In genomic region chr3:122130771-122131170, GRCm38 (mm10) we compare ENCODE assay signal across 9 mouse cellular contexts.
DNase-seq lines count a peak whose midpoint lies in the region; ATAC-seq lines count a peak whose summit lies in the region.
"Had no signal": no experiment of that assay in that cellular context is flagged by ENCODE, and none has a peak within 500 bp of the region (broad histone marks: within the 10 kb centered on the region; RNA-seq: fewer than 3 reads in every experiment).

No protein-coding gene starts in this region.

- WGBS in kidney, embryonic 16.5 days: 25% methylated on average over 4 of the region's 4 CpGs

- H3K9ac ChIP-seq in kidney, embryonic 16.5 days (replicated peaks; ENCODE audit: low read length): no peak overlapping the region

- no peaks in the 10 kb centered on the region for H3K9me3 ChIP-seq in kidney, embryonic 16.5 days (ENCODE audit: low read length)

- H3K27ac ChIP-seq in kidney, embryonic 16.5 days (ENCODE audit: low read length): peak overlapping the region; percentile 29; the same call in 1 of the 2 replicates

- DNase-seq in frontal cortex, postnatal 36 days (ENCODE audit: low spot score in 2 of 2): no peak
- DNase-seq in heart, adult 18-20 months: peak; percentile 61 to 87
- DNase-seq in lung, postnatal 36 days: peak; percentile 79
- DNase-seq in layer of hippocampus, postnatal 10 days (ENCODE audit: low spot score in 2 of 2): no peak
- no peak for DNase-seq in left cerebral cortex, adult 11 months (ENCODE audit: low spot score)
- DNase-seq in spleen, postnatal 36 days (ENCODE audit: low spot score in 2 of 2): no peak

- H3K4me3 ChIP-seq in kidney, embryonic 16.5 days (ENCODE audit: low read length): no peak overlapping the region

- no peaks in the 10 kb centered on the region for H3K36me3 ChIP-seq in kidney, embryonic 16.5 days (ENCODE audit: insufficient read depth, low read length)

- ATAC-seq in frontal cortex, adult (ENCODE audit: low TSS enrichment): peak; percentile 85
- ATAC-seq in kidney, embryonic 16.5 days (ENCODE audit: low FRiP score, low TSS enrichment): peak; percentile 81
- ATAC-seq: CD4-positive, CD25-positive, alpha-beta regulatory T cell, adult 4 months had no signal

- H3K4me1 ChIP-seq in kidney, embryonic 16.5 days (ENCODE audit: insufficient read depth, low read length): peaks cover 13% of the 10 kb centered on the region

- H3K27me3 ChIP-seq in kidney, embryonic 16.5 days (ENCODE audit: insufficient read depth, low read length): no peaks in the 10 kb centered on the region

- no peak overlapping the region for H3K4me2 ChIP-seq in kidney, embryonic 16.5 days (replicated peaks; ENCODE audit: low read depth, low read length)

Comparison
In these comparisons a context has a peak if more than half of its experiments do, and no peak if none do; other contexts are left out.
1. DNase-seq: peak in heart, adult 18-20 months (2 of 2) and lung, postnatal 36 days (single experiment); none in frontal cortex, postnatal 36 days (0 of 2), layer of hippocampus, postnatal 10 days (0 of 2), left cerebral cortex, adult 11 months (single experiment) and spleen, postnatal 36 days (0 of 2).